Mouse (Mus musculus) forebrain, postnatal 0 days (tissue): ENCODE measurements at regions not wholly inside any gene's neighbourhood (a gene's known extent, or its start where the extent isn't known, plus 50 kb on each side); places are given as distances from the start of the nearest gene placed in this dataset.

Experiments used
- ATAC-seq: fragments of 200-750 bp; cut with Nextera tagmentation; 2 replicates; pipeline ENCODE4 v1.8.0; 2017; ENCODE audit warnings: mild to moderate bottlenecking, moderate library complexity
- DNase-seq: peaks from one replicate; pipeline ENCODE4 v3.0.0-alpha.2; 2015
- H3K27ac ChIP-seq: fragments of 300-500 bp; sonication (generic); 2 replicates; pipeline ENCODE4 v1.5.1; 2014; ENCODE audit warnings: low read depth, mild to moderate bottlenecking, antibody characterized with exemption, low read length, moderate library complexity, mixed read lengths
- H3K27me3 ChIP-seq: fragments of 300-500 bp; sonication (generic); 2 replicates; pipeline ENCODE4 v1.6.1; 2014; ENCODE audit warnings: mild to moderate bottlenecking, low read length, mixed read lengths; ENCODE audit not compliant: insufficient read depth
- H3K36me3 ChIP-seq: fragments of 300-500 bp; sonication (generic); 2 replicates; pipeline ENCODE4 v1.6.1; 2014; ENCODE audit warnings: mild to moderate bottlenecking, moderate library complexity; ENCODE audit not compliant: insufficient read depth
- H3K4me1 ChIP-seq: fragments of 300-500 bp; sonication (generic); 2 replicates; pipeline ENCODE4 v1.6.1; 2014; ENCODE audit warnings: antibody characterized with exemption; ENCODE audit not compliant: insufficient read depth
- H3K4me2 ChIP-seq: fragments of 300-500 bp; sonication (generic); 2 replicates; pipeline ENCODE4 v1.6.1; 2014; ENCODE audit warnings: low read depth, mild to moderate bottlenecking, moderate library complexity
- H3K4me3 ChIP-seq: fragments of 300-500 bp; sonication (generic); 2 replicates; pipeline ENCODE4 v1.5.1; 2014; ENCODE audit warnings: low read depth, low read length, mixed read lengths
- H3K9ac ChIP-seq: fragments of 300-500 bp; sonication (generic); 2 replicates; pipeline ENCODE4 v1.6.1; 2014; ENCODE audit warnings: mild to moderate bottlenecking
- H3K9me3 ChIP-seq: fragments of 300-500 bp; sonication (generic); 2 replicates; pipeline ENCODE4 v1.6.1; 2016; ENCODE audit warnings: low read length
- CTCF ChIP-seq: sonication (generic); IDR thresholded peaks from 2 replicates; pipeline ENCODE4 v1.5.1; 2016; ENCODE audit warnings: antibody characterized with exemption, control low read depth, low read depth
- WGBS: fragments of 180-500 bp; shearing (Covaris S2); extraction: QIAGEN DNeasy Blood & Tissue Kit; methylation state at CpG from one replicate; pipeline ENCODE4 v1.1.7; 2014; 5-methylcytosine and 5-hydroxymethylcytosine counted together

DNA sequence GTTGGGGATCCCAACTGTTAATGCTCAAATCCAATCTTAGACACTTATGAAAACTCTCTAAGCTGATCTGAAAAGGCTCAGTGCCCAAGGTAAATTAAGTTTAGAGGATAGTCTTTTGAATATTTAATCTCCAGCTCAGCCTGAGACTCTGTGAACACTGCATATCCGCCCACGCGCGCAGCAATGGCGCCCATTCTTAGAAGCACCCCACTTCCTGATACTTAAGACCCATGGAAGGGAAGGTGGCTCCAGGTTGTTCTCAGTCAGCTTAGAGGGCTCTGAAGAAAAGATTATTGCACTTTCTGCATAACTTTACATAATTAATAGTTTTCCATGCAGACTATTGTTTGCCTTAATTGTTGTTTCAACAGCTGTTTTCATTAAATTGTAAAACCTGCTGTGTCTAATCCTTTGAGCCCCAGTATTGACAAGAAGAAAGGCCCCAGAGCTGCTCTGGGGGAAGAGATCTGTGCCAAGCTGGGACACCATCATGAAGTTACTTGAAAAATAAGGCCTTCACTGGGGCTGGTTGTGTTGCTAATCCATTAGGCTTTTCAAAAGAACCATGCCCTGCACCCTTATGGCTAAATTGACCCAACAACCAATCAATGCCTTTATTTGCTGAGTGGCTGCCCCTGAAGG, 183.7 kb upstream of the Tle1 start:
- no peaks in the 10 kb centered on the region for H3K9me3 ChIP-seq
- 0 out of 2 replicates have a peak, but pooled peaks cover 3% of the 10 kb centered on the region for H3K27me3 ChIP-seq
- no peak for TF ChIP-seq CTCF
- no peak overlapping the region for H3K4me3 ChIP-seq
- peaks cover 11% of the 10 kb centered on the region for H3K4me1 ChIP-seq
- 17% methylated on average over 5 of the region's 5 CpGs for WGBS
- no peak overlapping the region for H3K9ac ChIP-seq
- no peak for ATAC-seq
- H3K27ac ChIP-seq, result peak overlapping the region; percentile 42
- 0 out of 2 replicates have a peak overlapping the region, but pooled peaks have one; percentile 17 for H3K4me2 ChIP-seq
- no peak for DNase-seq
- H3K36me3 ChIP-seq, result no peaks in the 10 kb centered on the region

DNA sequence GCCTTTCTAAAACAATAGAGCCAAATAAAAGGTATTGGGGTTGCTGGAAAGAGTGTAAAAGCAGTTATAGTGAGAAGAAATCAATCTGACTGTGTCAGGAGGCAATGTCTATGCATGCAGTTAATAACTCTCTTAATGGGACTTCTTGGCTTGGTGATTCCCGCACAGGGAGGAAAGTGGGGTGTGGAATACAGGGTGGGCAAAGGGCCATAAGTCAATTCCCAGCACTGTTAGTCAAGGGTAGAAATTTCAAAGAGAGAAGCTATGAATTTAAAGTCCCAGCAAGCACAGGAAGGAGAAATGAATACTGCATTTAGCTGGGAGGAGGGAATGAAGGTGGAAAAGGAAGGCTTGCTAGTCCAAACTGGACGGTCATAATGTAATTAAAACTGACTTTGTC, 183.0 kb upstream of the Tle1 start:
- Histone ChIP-seq H3K4me3 (no peak overlapping the region), H3K27ac (no peak overlapping the region), H3K36me3 (no peaks in the 10 kb centered on the region), H3K9me3 (no peaks in the 10 kb centered on the region), H3K27me3 (0 out of 2 replicates have a peak, but pooled peaks cover 3% of the 10 kb centered on the region), H3K9ac (no peak overlapping the region), H3K4me2 (no peak overlapping the region), H3K4me1 (peaks cover 11% of the 10 kb centered on the region)
- TF ChIP-seq CTCF, result no peak
- 29% methylated on average over 2 of the region's 2 CpGs for WGBS
- ATAC-seq (no peak), DNase-seq (no peak)

DNA sequence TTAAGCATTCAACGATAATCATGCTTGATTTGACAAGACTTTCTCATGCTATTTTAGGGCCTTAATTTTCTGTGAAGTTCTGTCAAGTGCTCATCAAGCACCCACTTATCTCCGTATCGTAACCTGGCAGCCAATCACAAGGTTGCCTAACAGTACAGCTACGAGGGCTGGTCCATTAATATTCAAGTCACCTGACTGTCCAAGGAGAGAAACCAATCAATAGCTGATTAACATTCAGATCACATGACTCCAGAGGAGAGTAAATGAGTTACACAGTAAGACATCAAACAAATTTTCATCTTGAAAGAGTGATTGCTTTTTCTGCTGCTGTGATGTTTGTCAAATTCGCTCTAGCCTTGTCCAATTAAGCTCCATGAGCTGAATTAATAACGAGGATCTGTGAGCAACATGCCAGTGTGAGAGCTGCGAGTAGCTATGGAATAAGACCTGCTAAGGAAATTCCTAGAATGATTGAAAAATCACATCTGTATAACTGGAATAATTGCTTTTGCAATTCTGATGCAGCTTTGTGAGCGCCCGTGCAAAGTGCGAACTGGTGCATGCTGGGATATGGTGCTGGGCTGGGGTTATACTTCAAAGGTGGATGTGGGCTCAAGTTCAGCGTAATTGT, 181.9 kb upstream of the Tle1 start:
- Histone ChIP-seq H3K27ac (no peak overlapping the region), H3K9me3 (no peaks in the 10 kb centered on the region), H3K9ac (no peak overlapping the region), H3K27me3 (0 out of 2 replicates have a peak, but pooled peaks cover 3% of the 10 kb centered on the region), H3K36me3 (no peaks in the 10 kb centered on the region), H3K4me2 (peak overlapping the region; percentile 13; the same call in 1 of the 2 replicates), H3K4me3 (no peak overlapping the region), H3K4me1 (peaks cover 11% of the 10 kb centered on the region)
- ATAC-seq, result peak; percentile 49
- WGBS, result 19% methylated on average over 11 of the region's 11 CpGs
- peak; percentile 54 for DNase-seq
- no peak for TF ChIP-seq CTCF

DNA sequence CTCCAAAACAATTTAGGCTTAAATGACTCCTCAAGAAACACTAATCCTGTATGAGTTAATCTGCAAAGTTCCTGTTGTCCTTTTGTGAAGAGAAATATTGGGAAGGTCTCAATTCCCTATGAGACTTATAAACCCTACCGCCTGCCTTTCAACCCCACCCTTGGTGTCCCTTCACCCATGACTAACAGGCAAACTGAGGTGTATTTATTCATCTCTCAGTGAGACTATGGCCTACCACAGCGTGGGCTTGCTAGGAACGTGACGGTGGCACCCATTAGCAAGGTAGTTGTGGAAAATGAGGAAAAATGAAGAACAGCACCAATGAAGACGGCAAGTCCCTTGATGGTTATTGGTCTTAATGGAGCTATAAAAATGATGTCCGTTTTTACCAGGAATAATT, 181.0 kb upstream of the Tle1 start:
- Histone ChIP-seq H3K27me3 (0 out of 2 replicates have a peak, but pooled peaks cover 3% of the 10 kb centered on the region), H3K9me3 (no peaks in the 10 kb centered on the region), H3K9ac (no peak overlapping the region), H3K4me3 (no peak overlapping the region), H3K4me2 (no peak overlapping the region), H3K4me1 (peaks cover 11% of the 10 kb centered on the region), H3K36me3 (no peaks in the 10 kb centered on the region), H3K27ac (no peak overlapping the region)
- WGBS, result 48% methylated on average over 6 of the region's 6 CpGs
- ATAC-seq (no peak), DNase-seq (no peak)
- no peak for TF ChIP-seq CTCF

DNA sequence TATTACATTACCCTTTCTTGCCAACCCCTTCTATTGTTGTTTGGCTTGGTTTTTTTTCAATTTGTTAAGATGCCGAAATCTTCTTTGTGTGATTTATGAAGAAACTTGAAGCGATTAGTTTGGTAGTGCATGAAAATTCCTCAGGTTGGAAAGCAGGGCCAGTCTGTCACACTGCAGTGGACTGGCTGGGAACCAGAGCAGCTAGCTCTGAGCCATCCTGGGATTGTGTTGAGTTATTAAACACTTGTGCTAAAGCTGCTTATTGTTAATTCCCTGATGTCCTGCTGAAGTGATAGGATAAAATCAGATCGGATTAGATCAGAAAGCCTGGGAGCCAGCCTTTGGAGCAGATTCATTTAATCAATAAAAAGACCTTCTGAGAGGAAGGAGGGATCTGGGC, 180.4 kb upstream of the Tle1 start:
- Histone ChIP-seq H3K4me2 (no peak overlapping the region), H3K9ac (no peak overlapping the region), H3K27me3 (0 out of 2 replicates have a peak, but pooled peaks cover 3% of the 10 kb centered on the region), H3K9me3 (no peaks in the 10 kb centered on the region), H3K36me3 (no peaks in the 10 kb centered on the region), H3K4me3 (no peak overlapping the region), H3K4me1 (peaks cover 11% of the 10 kb centered on the region), H3K27ac (no peak overlapping the region)
- DNase-seq, result no peak
- no peak for TF ChIP-seq CTCF
- 30% methylated on average over 3 of the region's 3 CpGs for WGBS
- no peak for ATAC-seq

DNA sequence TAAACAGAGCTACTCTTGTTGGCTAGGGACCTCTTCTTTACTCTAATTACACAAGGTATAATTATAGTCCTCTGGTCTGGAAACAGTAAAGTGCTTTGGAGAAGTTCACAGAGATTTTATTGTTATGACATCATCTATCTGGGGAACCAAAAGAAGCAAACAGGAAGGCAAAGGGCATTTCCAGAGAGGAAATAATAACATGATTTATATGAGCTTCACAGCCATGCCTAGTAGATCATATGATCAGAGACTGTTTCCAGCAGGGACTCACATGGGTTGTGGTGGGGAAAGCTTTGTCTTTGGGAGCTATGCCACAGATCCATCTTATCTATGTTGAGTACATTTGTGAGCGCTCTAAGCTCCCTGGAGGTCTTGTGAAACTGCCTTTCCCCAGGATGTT, 178.8 kb upstream of the Tle1 start:
- ATAC-seq (no peak), DNase-seq (no peak)
- Histone ChIP-seq H3K27me3 (peaks cover 7% of the 10 kb centered on the region; the same call in 1 of the 2 replicates), H3K36me3 (no peaks in the 10 kb centered on the region), H3K9ac (no peak overlapping the region), H3K9me3 (no peaks in the 10 kb centered on the region), H3K4me1 (peaks cover 3% of the 10 kb centered on the region; the same call in 1 of the 2 replicates), H3K4me3 (no peak overlapping the region), H3K27ac (no peak overlapping the region), H3K4me2 (no peak overlapping the region)
- TF ChIP-seq CTCF, result no peak
- 96% methylated on average over 1 of the region's 1 CpGs for WGBS

DNA sequence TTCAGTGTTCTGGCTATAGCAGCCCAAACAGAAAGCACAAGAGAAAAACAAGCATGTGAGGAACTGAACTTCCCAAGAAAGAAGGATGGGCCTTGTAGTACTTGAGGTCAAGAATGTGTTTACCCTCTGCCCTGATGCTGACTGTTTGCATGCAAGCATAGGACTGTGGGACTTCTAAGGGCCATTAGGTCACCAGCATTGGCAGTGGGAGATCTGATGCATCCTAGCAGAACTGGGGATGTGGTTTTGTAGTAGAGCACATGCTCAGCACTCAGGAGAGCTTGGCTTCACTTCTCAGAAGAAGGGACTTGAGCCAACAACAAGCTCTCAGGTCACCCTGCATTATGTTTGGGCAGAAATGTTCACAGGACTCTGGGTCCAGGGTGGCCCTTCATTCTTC, 178.3 kb upstream of the Tle1 start:
- ATAC-seq (no peak), DNase-seq (no peak)
- no peaks in the 10 kb centered on the region for H3K9me3 ChIP-seq
- peaks cover 7% of the 10 kb centered on the region; the same call in 1 of the 2 replicates for H3K27me3 ChIP-seq
- H3K27ac ChIP-seq, result no peak overlapping the region
- TF ChIP-seq CTCF, result no peak
- no peak overlapping the region for H3K4me2 ChIP-seq
- no peak overlapping the region for H3K4me3 ChIP-seq
- H3K4me1 ChIP-seq, result no peaks in the 10 kb centered on the region
- no peak overlapping the region for H3K9ac ChIP-seq
- no peaks in the 10 kb centered on the region for H3K36me3 ChIP-seq
